Mouse (Mus musculus): ENCODE data around the gene Vax2. TPM values are rescaled to one million over a fixed set of nuclear protein-coding genes. Genes with fewer than 3 reads are reported as not detected.

The Vax2 gene
- polyA plus RNA-seq, 2 experiments, result 1.1 to 1.4 TPM

GRCm38 (mm10) chr6:83690277-83690676, 20.8 kb upstream of the Vax2 start:
- Histone ChIP-seq H3K9me3 (ENCODE audit: control insufficient read depth, low read length) (no peaks in the 10 kb centered on the region), H3K4me2 (replicated peaks; ENCODE audit: low read depth, low read length, severe bottlenecking) (no peak overlapping the region), H3K27me3 (ENCODE audit: control insufficient read depth, insufficient read depth, low read length) (peaks cover 55% of the 10 kb centered on the region), H3K27ac (replicated peaks; ENCODE audit: low read depth, low read length) (no peak overlapping the region), H3K4me3 (replicated peaks; ENCODE audit: low read length) (no peak overlapping the region), H3K4me1 (ENCODE audit: control insufficient read depth, insufficient read depth, low read length) (no peaks in the 10 kb centered on the region), H3K36me3 (ENCODE audit: control insufficient read depth, insufficient read depth, low read length) (no peaks in the 10 kb centered on the region), H3K9ac (ENCODE audit: low read depth, low read length, severe bottlenecking) (no peak overlapping the region)
- 28% methylated on average over 4 of the region's 5 CpGs for WGBS
- DNase-seq (ENCODE audit: low spot score), result peak; percentile 38
- no peak for TF ChIP-seq POLR2A (IDR thresholded peaks at IDR 0.05; ENCODE audit: borderline replicate concordance, extremely low read depth, insufficient read depth, insufficient read length)
- ATAC-seq (ENCODE audit: low FRiP score, low read depth), result no peak

GRCm38 (mm10) chr6:83690936-83691335, 20.1 kb upstream of the Vax2 start:
- ATAC-seq (ENCODE audit: low FRiP score, low read depth), result no peak
- no peak overlapping the region for H3K4me2 ChIP-seq (replicated peaks; ENCODE audit: low read depth, low read length, severe bottlenecking)
- no peaks in the 10 kb centered on the region for H3K4me1 ChIP-seq (ENCODE audit: control insufficient read depth, insufficient read depth, low read length)
- no peak overlapping the region for H3K9ac ChIP-seq (ENCODE audit: low read depth, low read length, severe bottlenecking)
- no peak for DNase-seq (ENCODE audit: low spot score)
- H3K9me3 ChIP-seq (ENCODE audit: control insufficient read depth, low read length), result no peaks in the 10 kb centered on the region
- TF ChIP-seq POLR2A (IDR thresholded peaks at IDR 0.05; ENCODE audit: borderline replicate concordance, extremely low read depth, insufficient read depth, insufficient read length), result no peak
- peaks cover 62% of the 10 kb centered on the region for H3K27me3 ChIP-seq (ENCODE audit: control insufficient read depth, insufficient read depth, low read length)
- WGBS, result 39% methylated on average over 2 of the region's 2 CpGs
- no peak overlapping the region for H3K4me3 ChIP-seq (replicated peaks; ENCODE audit: low read length)
- H3K36me3 ChIP-seq (ENCODE audit: control insufficient read depth, insufficient read depth, low read length), result no peaks in the 10 kb centered on the region
- no peak overlapping the region for H3K27ac ChIP-seq (replicated peaks; ENCODE audit: low read depth, low read length)

GRCm38 (mm10) chr6:83692962-83693361, 18.1 kb upstream of the Vax2 start:
- H3K9me3 ChIP-seq (ENCODE audit: control insufficient read depth, low read length), result no peaks in the 10 kb centered on the region
- peaks cover 79% of the 10 kb centered on the region for H3K27me3 ChIP-seq (ENCODE audit: control insufficient read depth, insufficient read depth, low read length)
- H3K4me3 ChIP-seq (replicated peaks; ENCODE audit: low read length), result no peak overlapping the region
- H3K27ac ChIP-seq (replicated peaks; ENCODE audit: low read depth, low read length), result no peak overlapping the region
- H3K4me1 ChIP-seq (ENCODE audit: control insufficient read depth, insufficient read depth, low read length), result no peaks in the 10 kb centered on the region
- H3K4me2 ChIP-seq (replicated peaks; ENCODE audit: low read depth, low read length, severe bottlenecking), result no peak overlapping the region
- no peak for ATAC-seq (ENCODE audit: low FRiP score, low read depth)
- H3K36me3 ChIP-seq (ENCODE audit: control insufficient read depth, insufficient read depth, low read length), result no peaks in the 10 kb centered on the region
- no peak overlapping the region for H3K9ac ChIP-seq (ENCODE audit: low read depth, low read length, severe bottlenecking)
- no peak for DNase-seq (ENCODE audit: low spot score)
- 4% methylated on average over 12 of the region's 12 CpGs for WGBS
- TF ChIP-seq POLR2A (IDR thresholded peaks at IDR 0.05; ENCODE audit: borderline replicate concordance, extremely low read depth, insufficient read depth, insufficient read length), result no peak

GRCm38 (mm10) chr6:83693835-83694234, 17.2 kb upstream of the Vax2 start:
- 2% methylated on average over 9 of the region's 9 CpGs for WGBS
- Histone ChIP-seq H3K9ac (ENCODE audit: low read depth, low read length, severe bottlenecking) (no peak overlapping the region), H3K27me3 (ENCODE audit: control insufficient read depth, insufficient read depth, low read length) (peaks cover 88% of the 10 kb centered on the region), H3K9me3 (ENCODE audit: control insufficient read depth, low read length) (no peaks in the 10 kb centered on the region), H3K36me3 (ENCODE audit: control insufficient read depth, insufficient read depth, low read length) (no peaks in the 10 kb centered on the region), H3K4me3 (replicated peaks; ENCODE audit: low read length) (no peak overlapping the region), H3K27ac (replicated peaks; ENCODE audit: low read depth, low read length) (no peak overlapping the region), H3K4me2 (replicated peaks; ENCODE audit: low read depth, low read length, severe bottlenecking) (no peak overlapping the region), H3K4me1 (ENCODE audit: control insufficient read depth, insufficient read depth, low read length) (no peaks in the 10 kb centered on the region)
- ATAC-seq (ENCODE audit: low FRiP score, low read depth) (no peak), DNase-seq (ENCODE audit: low spot score) (peak; percentile 81)
- TF ChIP-seq POLR2A (IDR thresholded peaks at IDR 0.05; ENCODE audit: borderline replicate concordance, extremely low read depth, insufficient read depth, insufficient read length), result no peak

- no peak overlapping the region for H3K9ac ChIP-seq (ENCODE audit: low read depth, low read length, severe bottlenecking)
- H3K4me3 ChIP-seq (replicated peaks; ENCODE audit: low read length), result no peak overlapping the region
- no peak for ATAC-seq (ENCODE audit: low FRiP score, low read depth)
- TF ChIP-seq POLR2A (IDR thresholded peaks at IDR 0.05; ENCODE audit: borderline replicate concordance, extremely low read depth, insufficient read depth, insufficient read length), result no peak
- no peak overlapping the region for H3K4me2 ChIP-seq (replicated peaks; ENCODE audit: low read depth, low read length, severe bottlenecking)
- 2% methylated on average over 3 of the region's 3 CpGs for WGBS
- no peak for DNase-seq (ENCODE audit: low spot score)
- peaks cover 98% of the 10 kb centered on the region for H3K27me3 ChIP-seq (ENCODE audit: control insufficient read depth, insufficient read depth, low read length)
- no peaks in the 10 kb centered on the region for H3K4me1 ChIP-seq (ENCODE audit: control insufficient read depth, insufficient read depth, low read length)
- H3K36me3 ChIP-seq (ENCODE audit: control insufficient read depth, insufficient read depth, low read length), result no peaks in the 10 kb centered on the region
- no peaks in the 10 kb centered on the region for H3K9me3 ChIP-seq (ENCODE audit: control insufficient read depth, low read length)
- H3K27ac ChIP-seq (replicated peaks; ENCODE audit: low read depth, low read length), result no peak overlapping the region
Observed at GRCm38 (mm10) chr6:83695731-83696130, 15.3 kb upstream of the Vax2 start.

GRCm38 (mm10) chr6:83696684-83697083, 14.4 kb upstream of the Vax2 start:
- TF ChIP-seq POLR2A (IDR thresholded peaks at IDR 0.05; ENCODE audit: borderline replicate concordance, extremely low read depth, insufficient read depth, insufficient read length), result no peak
- ATAC-seq (ENCODE audit: low FRiP score, low read depth), result no peak

More at GRCm38 (mm10) chr6:83696684-83697083, 14.4 kb upstream of the Vax2 start:
- H3K27me3 ChIP-seq (ENCODE audit: control insufficient read depth, insufficient read depth, low read length), result peaks cover 97% of the 10 kb centered on the region
- no peak for DNase-seq (ENCODE audit: low spot score)
- H3K4me2 ChIP-seq (replicated peaks; ENCODE audit: low read depth, low read length, severe bottlenecking), result no peak overlapping the region
- no peaks in the 10 kb centered on the region for H3K36me3 ChIP-seq (ENCODE audit: control insufficient read depth, insufficient read depth, low read length)
- no peaks in the 10 kb centered on the region for H3K4me1 ChIP-seq (ENCODE audit: control insufficient read depth, insufficient read depth, low read length)
- no peak overlapping the region for H3K4me3 ChIP-seq (replicated peaks; ENCODE audit: low read length)
- H3K9ac ChIP-seq (ENCODE audit: low read depth, low read length, severe bottlenecking), result no peak overlapping the region
- 2% methylated on average over 7 of the region's 7 CpGs for WGBS
- no peaks in the 10 kb centered on the region for H3K9me3 ChIP-seq (ENCODE audit: control insufficient read depth, low read length)
- no peak overlapping the region for H3K27ac ChIP-seq (replicated peaks; ENCODE audit: low read depth, low read length)

Data from limb, embryonic 14.5 days (tissue).